Mouse (Mus musculus) G1E-ER4 (cell line): ENCODE measurements around the gene Stim1. TPM values are rescaled to one million over a fixed set of nuclear protein-coding genes. Genes with fewer than 3 reads are reported as not detected.

Source experiments
- GATA1 ChIP-seq: IDR thresholded peaks from one replicate; pipeline ENCODE4 v1.8.0; 2012; ENCODE audit warnings: low read length, inconsistent platforms
- polyA plus RNA-seq: library from polyadenylated mRNA; stranded (reverse); fragments of >175 nt; gene quantifications from 2 replicates; pipeline ENCODE4 v1.2.3, GENCODE M21; 2012

Gene Stim1
- polyA plus RNA-seq, result 16.1 and 42.3 TPM in 2 replicates

DNA sequence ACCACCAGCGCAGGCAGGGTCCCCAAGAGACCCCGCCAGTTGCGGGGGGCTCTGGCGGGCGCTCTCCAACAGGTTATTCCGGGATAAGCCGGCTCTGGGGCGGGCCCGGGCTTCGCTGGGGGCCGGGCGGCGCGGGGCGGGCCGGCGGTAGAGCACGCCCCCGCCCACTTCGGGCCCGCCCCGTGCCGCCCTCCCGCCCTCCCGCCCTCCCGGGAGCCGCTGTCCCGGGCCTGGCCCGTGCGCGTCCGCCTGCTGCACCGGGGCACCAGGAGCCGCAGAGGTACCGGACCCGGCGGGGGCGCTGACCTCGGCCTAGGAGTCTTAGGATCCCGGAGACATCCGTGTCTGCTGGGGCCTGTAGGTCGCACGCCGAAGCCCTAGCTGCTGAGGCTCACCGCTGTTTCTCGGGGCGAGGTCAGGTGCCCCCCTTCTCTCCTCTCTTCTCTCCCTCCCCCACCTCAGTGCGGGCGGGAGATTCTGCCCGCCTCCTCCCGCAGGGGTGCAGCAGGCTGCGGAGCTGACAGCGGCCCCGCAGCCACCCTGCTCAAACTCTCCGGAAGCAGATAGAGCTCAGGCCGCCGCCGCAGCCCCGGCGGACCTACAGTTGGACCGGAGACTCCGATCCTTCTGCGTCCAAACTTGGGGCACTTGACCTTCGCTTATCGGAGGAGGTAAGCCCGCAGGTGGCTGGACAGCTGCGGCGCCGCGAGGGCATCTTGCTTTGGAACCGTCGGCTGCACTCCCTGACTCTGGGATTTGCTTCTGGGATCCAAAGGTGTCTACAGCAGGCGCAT, at the start of gene Stim1:
Gene Stim1, plus strand, starts transcription at position 206 of the 794 bp plus-strand sequence.
- no peak for TF ChIP-seq GATA1

DNA sequence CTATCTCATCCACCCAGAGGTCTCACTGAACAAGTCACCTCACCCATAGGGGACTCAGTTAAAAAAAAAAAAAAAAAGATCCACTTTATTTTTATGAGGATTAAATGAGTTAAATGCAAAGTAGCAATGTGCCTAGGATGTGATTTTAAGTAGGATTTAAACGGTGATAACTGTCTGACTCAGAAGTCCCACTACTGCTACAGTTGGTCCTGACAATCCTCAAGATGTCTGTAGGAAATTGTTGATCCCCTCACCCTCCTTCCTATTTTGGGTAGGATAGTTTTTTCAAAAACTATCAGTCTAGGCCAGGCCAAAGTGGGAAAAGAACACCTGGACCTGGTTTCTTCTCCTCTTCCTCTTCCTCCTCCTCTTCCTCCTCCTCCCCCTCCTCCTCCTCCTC, 45.7 kb upstream of the Stim1 start:
- TF ChIP-seq GATA1, result no peak

- no peak for TF ChIP-seq GATA1
Observed at GRCm38 (mm10) chr7:102222336-102222735, 45.3 kb upstream of the Stim1 start.

DNA sequence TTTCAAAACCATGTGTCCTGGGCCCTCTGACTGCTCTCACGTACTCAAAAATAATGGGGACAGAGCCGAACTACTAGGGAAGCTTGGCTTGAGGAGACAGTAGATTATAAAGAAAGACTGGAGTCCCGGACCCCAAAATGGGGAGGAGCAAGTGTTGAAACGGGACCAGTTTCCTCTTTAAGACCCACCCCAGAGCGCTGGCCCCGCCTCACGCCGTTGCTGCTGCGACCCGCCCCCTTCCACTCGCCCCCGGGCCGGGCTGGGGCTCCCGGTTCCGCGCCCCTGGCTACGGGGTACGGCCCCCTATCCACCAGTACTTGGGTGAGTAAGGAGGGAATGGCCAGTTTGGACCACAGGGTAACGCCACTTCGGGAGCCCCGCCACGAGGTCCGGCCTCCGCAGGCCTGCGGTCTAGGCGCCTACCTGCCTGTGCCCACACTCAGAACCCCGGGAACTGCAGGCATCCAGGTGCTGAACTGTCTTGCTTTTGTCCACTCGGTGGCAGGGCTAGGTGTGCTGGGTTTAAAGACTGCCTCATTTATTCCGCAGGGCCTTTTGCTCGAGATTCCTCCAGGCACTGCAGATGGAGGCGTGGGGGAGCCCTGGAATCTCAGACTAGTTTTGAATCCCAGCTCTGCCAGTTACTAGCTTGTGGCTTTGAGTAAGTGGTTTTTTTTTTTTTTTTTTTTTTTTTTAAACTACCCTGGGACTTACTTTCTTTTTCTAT, 44.6 kb upstream of the Stim1 start:
- TF ChIP-seq GATA1, result no peak

DNA sequence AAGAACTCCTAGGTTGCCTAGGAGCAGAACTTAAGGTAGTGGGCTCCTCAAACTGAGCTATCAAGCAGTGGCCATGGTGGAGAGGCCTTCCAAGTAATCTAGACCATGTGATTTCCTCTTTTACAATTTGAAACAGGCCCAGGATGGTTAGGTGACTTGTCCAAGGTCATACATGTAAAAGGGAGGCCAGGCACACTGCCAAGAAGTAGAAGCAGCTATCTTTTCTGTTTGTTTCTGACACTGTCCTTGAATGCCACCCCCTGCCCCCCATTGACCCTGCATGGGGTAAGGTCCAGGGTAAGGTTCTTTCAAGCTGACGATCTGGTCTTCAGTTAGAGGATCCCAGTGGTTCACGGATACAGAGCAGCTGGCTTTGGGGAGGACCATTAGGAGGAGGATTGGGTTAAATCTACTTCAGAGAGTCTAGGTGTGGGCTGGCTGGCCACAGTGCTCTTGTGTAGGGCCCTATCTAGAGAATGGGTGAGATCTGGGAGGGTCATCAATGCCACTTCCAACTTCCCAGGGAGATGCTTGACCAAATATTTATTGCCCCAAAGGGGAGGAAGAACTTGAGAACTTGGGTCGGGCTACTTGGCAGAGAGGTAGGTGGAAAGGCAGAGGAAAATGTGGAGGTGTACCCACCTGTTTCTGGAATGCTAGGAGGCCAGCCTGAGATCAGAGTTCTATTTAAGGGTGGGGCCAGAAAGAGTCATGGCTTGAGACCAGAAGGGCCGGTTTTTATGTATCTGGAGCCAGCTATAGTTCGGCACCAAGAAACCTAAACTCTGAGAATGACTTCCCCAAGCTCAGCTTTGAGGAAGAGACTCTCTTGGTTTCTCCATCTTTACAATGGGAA, 43.5 kb upstream of the Stim1 start:
- TF ChIP-seq GATA1, result no peak

GRCm38 (mm10) chr7:102226051-102226450, 41.6 kb upstream of the Stim1 start:
- TF ChIP-seq GATA1, result no peak

DNA sequence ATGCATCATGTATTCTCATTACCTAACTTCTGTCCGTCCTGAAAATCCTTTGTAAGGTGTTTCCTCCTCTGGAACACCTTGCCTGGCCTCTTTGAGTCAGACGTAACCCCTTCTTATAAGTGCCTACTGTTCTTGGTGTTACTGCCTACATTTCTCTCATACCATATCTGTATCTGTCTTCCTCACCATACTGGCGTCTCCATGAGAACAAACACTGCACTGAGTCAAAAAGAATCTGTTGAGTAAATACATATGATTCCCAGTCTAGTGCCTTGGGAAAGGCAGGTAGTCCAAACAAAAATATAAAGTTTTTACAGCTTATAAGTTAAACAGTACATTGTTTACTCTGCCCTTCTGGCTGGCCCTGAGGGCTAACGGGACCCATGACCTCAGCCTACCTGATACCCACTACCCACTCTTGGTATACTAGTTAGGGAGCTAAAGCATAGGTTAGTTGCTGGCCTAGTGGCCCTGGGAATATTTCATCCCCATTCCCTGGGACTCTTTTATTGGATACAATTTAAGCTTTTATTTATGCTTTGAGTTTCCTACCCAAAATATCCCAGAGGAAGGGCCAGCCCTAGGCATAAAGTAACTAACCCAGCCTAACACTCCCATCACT, 39.4 kb upstream of the Stim1 start:
- TF ChIP-seq GATA1, result no peak

GRCm38 (mm10) chr7:102229814-102230213, 37.8 kb upstream of the Stim1 start:
- TF ChIP-seq GATA1, result no peak

GRCm38 (mm10) chr7:102233059-102233458, 34.5 kb upstream of the Stim1 start:
- no peak for TF ChIP-seq GATA1

- no peak for TF ChIP-seq GATA1
Observed at GRCm38 (mm10) chr7:102238686-102239286, 28.8 kb upstream of the Stim1 start.

DNA sequence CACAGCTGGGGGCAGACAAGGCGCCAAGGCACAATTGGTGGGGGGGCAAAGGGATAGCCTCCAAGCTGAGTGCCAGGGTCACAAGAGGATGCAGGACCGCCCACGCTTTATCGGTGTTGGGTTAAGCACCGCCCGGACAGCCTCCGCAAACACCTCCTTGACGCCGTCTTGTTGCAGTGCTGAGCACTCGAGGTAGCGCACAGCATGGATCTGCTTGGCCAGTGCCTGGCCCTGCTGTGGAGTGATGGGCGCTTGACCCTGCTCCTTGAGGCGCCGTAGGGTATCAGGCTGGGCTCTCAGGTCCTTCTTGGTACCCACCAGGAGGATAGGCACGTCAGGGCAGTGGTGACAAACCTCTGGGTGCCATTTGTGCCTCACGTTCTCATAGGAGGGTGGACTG, 28.0 kb upstream of the Stim1 start:
- TF ChIP-seq GATA1, result no peak

DNA sequence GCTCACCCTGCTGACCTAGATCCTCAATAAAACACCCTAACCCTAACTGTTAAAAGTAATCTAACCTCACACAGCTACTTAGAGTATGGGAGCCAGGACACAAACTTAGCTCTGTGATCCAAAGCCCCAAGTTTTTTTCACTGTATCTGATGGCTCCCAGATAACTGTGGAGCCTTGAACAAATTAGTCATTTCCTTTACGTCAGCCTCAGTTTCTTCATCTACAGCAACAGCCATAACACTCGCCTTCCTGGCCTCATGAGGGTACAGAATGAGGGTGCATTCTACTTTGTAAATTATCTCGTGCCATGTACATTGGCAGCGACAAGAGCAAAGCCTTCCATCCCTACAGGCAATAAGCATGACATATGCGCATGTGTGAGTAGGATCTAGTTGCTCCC, 25.2 kb upstream of the Stim1 start:
- peak; percentile 39 for TF ChIP-seq GATA1

DNA sequence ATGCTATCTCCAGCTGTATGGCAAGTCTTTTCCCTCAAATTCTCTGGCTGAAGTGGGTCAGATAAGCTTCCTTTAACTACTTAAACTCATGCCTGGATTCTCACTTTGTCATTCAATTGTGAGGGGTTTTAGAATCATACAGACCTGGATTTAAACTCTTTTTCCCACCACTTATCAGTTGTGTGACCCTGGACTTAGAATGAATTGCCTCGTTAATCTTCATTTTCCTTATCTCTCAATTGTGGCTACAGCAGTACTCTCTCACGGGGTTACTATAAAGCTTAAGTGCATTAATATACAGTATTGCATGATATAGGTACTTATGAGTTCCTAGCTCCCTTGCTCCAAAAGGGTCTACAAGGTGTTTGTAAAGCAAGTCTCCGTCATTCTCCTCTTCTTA, 24.7 kb upstream of the Stim1 start:
- TF ChIP-seq GATA1, result no peak

DNA sequence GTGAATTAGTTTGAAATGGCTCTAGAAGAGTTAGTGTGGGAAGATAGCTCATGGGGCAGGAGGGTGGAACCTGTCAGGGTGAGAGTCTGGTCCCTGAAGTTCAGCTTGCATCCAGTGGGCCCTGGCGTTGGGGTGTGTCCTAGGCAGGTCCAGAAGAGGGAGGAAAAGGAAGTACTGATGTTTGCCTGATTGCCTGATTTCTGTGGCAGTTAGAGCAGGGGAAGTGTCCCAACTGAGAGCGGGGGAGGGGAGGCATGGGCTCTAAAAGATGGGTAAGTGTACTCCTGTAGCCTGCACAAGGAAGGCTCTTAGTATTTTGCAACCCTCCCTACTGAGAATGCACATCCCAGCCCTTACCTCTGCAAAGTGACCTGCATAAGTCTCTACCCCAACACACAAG, 23.7 kb upstream of the Stim1 start:
- TF ChIP-seq GATA1, result no peak
